Mouse (Mus musculus) yolk sac, embryonic 10.5 days (tissue): ENCODE results near the gene Snx9.

Experiments used
- DNase-seq: peaks from one replicate; pipeline ENCODE4 v3.0.0-alpha.2; 2017; ENCODE audit warnings: low spot score

Gene Snx9

DNA sequence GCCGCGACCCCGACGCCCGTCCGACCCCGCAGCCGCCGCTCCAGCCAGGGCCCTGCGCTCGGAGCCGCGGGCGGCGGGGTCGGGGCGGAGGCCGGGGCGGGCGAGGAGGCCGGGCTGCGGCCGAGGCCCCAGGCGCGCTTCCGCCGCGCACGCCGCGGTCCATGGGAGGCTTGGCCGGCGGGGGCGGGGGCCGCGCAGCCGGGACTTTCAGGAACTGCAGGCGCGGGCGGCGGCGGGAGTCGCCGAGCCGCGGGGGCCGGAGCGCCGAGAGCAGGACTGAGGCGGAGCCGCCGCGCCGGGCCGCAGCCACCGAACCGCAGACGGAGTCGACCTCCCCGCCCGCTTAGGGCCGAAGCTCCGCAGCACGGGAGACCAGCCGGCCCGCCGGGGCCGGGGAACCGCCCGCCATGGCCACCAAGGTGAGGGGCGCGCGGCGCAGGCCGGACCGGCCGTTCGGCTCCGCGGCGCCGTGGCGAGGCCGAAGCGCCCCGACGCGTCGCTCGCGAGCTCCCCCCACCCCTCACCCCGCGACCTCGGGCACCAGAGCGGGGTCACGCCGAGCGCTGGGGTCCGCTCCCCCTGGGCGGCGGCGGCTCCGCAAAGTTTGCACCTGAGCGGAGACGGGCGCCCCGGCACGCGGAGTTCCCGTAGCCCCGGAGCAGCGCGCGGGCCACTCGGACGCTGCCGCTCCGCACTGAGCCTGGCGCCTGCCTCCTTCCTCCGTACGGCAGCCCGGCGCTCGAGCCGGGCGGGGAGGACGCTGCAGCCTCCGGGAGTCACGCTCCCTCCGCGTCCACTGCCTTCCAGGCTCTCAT is at the start of gene Snx9:
Gene Snx9, plus strand, starts transcription at position 202 of the 815 bp plus-strand sequence.
- DNase-seq, result peak; percentile 78

- no peak for DNase-seq
These were observed 48.9 kb upstream of the Snx9 start for GRCm38 (mm10) chr17:5792164-5792791.

GRCm38 (mm10) chr17:5793593-5793992 is 47.5 kb upstream of the Snx9 start:
- DNase-seq, result no peak

DNA sequence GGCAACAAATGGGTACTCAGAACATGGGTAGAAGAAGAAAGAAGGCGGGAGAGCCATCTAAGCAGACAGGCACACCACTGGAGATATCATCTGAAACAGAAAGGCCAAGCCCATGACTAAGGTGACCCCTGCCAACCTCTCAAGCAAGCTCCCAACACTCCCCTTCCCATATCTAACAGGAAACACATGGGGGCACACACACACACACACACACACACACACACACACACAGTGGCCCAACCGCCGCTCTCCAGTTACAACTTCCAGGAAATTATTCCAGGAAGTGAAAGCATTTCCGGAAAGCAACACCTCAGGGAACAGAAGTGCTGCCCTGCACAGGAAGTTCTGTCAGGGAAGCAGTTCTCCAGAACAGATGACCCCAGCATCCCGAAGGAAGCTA is 46.9 kb upstream of the Snx9 start:
- DNase-seq, result no peak

GRCm38 (mm10) chr17:5795369-5795768 is 45.8 kb upstream of the Snx9 start:
- peak; percentile 42 for DNase-seq

GRCm38 (mm10) chr17:5795878-5796277 is 45.3 kb upstream of the Snx9 start:
- DNase-seq, result peak; percentile 77

DNA sequence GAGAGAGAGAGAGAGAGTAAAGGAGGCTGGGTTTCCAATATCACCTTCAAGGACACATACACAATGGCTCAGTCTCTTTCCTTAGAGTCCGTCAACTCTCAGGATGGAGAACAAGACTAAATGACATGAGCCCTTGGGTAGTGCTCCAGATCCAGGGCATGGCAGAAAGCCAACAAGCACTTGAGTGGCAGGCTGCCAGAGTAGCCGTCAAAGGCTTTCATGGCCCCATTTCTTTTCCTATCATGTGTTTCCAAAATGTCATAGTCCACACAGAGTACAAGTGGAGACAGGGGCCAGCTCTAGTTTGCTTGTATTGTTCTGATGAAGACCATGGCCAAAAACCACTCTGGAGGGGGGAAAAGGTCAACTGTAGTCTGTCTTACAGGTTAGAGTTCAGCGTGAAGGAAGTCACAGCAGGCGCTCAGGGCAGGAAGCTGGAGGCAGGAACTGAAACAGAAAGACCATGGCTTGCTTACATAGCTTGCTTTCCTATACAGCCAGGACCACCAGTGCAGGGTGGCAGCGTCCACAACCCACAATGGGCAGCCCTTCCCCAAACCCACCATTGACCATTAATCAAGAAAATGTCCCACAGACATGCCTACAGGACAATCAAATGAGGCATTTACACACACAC is 43.9 kb upstream of the Snx9 start:
- DNase-seq, result no peak

GRCm38 (mm10) chr17:5798221-5798801 is 42.8 kb upstream of the Snx9 start:
- peak; percentile 67 for DNase-seq

DNA sequence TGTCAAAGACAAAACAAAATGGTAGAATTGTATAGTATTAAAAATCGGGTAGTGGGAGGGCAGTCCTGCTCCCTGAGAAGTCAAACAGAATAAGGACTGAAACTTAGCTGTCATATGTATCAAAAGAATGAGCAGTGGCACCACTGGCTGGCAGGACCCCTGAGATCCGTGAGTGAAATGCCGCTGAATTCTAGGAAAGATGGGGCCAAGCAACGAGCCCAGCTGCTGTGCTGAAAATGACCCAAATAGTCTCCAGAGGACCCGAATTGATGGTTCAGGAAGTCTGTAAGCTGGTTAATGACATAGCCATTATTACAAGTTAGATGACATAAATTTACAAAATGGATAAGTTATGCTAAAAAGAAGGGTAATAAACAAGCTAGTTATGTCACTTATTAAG is 42.2 kb upstream of the Snx9 start:
- DNase-seq, result no peak

DNA sequence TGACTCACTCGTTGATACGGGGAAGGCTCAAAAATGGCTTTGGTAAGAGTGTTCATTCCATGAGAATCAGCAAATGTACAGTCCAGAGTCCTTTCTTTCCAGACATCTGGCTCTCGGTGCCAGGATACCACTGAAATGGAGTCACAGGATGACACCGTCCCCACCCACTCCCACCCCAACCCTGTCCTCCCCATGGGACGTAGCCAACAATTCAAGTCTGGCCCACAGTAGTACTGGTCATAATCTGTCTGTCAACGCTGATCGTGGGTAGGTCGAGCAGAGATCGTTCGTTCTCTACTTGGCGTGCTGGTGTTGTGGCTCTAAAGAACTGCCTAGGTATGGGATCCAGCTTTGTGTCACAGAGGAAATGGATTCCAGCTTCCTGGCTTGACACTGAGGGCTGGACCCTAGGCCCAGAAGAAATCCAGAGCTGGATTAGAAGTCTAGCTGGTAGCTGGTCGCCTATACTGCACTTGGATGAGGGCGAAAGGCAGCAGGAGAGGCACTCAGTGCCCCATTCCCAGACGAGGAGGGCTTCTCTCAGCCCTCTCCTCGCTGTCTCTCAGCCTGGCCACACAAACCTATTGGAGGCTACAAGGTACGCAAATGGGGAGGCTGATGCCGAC is 41.6 kb upstream of the Snx9 start:
- DNase-seq, result no peak

DNA sequence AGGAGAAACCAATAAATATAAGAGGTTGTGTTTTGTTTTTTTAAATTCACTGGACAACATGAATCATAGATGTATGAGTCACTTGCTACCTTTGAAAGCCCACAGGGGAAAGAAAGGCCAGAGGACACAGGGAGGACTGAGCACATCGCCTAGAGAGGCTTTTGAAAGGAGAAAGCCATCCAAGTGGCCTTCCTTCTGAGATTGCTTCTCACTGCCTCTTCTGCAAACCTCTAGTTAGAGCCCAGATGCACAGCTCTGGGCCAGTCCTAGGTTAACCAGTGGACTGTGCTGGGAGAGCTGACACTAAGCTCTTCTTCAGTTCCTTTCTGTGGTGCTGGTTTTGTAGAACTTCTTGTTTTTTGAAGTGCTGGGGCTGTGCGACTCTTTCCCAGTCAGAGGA is 40.9 kb upstream of the Snx9 start:
- no peak for DNase-seq

- DNase-seq, result no peak
These were observed 40.1 kb upstream of the Snx9 start for GRCm38 (mm10) chr17:5800824-5801560.

- peak; percentile 87 for DNase-seq
These were observed 39.1 kb upstream of the Snx9 start for GRCm38 (mm10) chr17:5801761-5802655.

DNA sequence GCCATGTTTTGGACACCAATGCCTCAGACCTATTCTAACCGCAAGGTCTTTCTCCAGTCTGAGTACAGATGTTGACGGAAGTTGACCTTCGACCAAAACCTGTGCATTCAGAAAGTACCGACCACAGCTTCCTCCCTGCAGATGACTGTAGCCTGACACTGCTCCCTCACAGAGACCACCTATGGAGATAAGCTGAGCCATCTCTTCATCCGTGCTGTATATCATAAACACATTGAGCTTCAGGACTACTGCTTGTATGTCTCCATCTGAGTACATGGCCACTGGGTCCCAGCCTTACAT is 38.5 kb upstream of the Snx9 start:
- DNase-seq, result no peak

DNA sequence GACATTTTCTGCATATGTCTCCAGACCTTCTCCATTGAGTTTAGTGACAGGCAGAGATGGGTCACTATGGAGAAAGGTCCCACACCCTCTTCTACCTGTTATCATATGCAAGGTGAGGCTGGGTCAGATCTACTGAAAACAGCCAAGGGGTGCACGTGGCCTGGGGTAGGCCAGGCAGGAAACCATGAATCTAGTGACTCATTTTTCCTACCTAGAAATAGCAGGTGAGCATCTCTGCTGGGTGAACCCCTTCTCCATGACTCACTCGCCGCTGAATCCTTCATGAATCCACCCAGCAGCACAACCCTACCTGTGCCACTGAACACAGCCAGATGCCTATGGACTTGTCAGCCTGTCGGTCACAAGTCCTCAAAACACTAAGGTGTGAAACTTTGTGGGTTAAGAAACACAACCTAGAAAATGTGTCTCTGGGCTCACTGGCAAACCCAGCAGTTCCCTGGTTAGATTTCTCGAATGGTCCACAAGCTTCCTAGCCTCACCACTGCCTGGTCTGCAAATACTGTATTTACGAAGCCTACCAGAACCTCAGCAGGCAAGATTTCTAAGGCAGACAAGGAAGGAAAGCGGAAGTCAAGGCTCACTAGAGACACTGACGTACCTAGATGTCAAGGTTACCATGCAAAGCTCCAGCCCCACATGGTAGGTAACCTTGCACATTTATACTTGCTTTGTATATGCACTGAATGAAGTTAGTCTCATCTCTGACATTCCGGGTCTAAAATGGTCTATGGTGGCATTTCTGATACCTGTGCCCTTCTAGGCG is 37.7 kb upstream of the Snx9 start:
- DNase-seq, result no peak

- DNase-seq, result no peak
These were observed 36.6 kb upstream of the Snx9 start for GRCm38 (mm10) chr17:5804370-5805150.

GRCm38 (mm10) chr17:5805151-5805834 is 35.8 kb upstream of the Snx9 start:
- no peak for DNase-seq

GRCm38 (mm10) chr17:5805935-5806334 is 35.2 kb upstream of the Snx9 start:
- DNase-seq, result peak; percentile 80

- DNase-seq, result no peak
These were observed 34.3 kb upstream of the Snx9 start for GRCm38 (mm10) chr17:5806823-5807222.
